Mouse (Mus musculus): ENCODE measurements around the gene Vmn2r85. TPM values are rescaled to one million over a fixed set of nuclear protein-coding genes. Genes with fewer than 3 reads are reported as not detected.
"Not testable (repeated sequence)": the region's sequence is repeated elsewhere in the genome, so short reads cannot be mapped to it uniquely, and the experiment has no call there.

Vmn2r85 gene
- polyA plus RNA-seq, 1 experiment from 2014 or later, result not detected

GRCm38 (mm10) chr10:130420401-130420800, 9.1 kb downstream of the Vmn2r85 start:
- DNase-seq (ENCODE audit: low spot score) (no peak), ATAC-seq (ENCODE audit: low FRiP score, low TSS enrichment) (no peak)
- no peaks in the 10 kb centered on the region for H3K4me1 ChIP-seq (replicated peaks; ENCODE audit: control insufficient read depth, insufficient read depth)
- 69% methylated on average over 3 of the region's 3 CpGs for WGBS
- H3K27me3 ChIP-seq (ENCODE audit: control insufficient read depth, insufficient read depth, low read length), result no peaks in the 10 kb centered on the region
- H3K36me3 ChIP-seq (ENCODE audit: control insufficient read depth, insufficient read depth, low read length), result no peaks in the 10 kb centered on the region
- no peak overlapping the region for H3K9ac ChIP-seq (ENCODE audit: low read length)
- H3K4me3 ChIP-seq (ENCODE audit: low read depth, low read length), result no peak overlapping the region
- H3K4me2 ChIP-seq (replicated peaks; ENCODE audit: low read depth), result no peak overlapping the region
- no peaks in the 10 kb centered on the region for H3K9me3 ChIP-seq (ENCODE audit: control insufficient read depth, low read length)
- TF ChIP-seq EP300 (optimal IDR thresholded peaks at IDR 0.05) (no peak), CTCF (IDR thresholded peaks at IDR 0.05; ENCODE audit: low read depth) (no peak)
- H3K27ac ChIP-seq (replicated peaks), result no peak overlapping the region

DNA sequence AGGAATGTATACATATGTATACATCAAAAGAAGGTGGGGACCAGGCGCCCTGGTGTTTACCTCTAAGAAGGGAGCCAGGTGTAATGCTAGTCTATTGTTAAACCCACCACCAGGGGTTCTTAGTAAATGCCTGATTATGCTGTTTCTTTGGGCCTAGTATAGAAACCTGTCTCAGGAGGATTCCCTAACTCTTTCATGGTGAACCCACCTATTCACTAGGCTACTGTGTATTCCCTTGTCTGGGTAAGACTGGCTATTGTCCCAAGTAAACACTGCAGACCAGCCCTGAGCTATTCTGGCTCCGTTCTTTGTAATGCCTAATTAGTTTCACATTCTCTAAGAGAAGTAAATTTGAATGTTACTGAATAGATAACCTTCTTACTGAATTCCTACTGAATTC, 9.5 kb downstream of the Vmn2r85 start:
- H3K27me3 ChIP-seq (ENCODE audit: control insufficient read depth, insufficient read depth, low read length); H3K9me3 ChIP-seq (ENCODE audit: control insufficient read depth, low read length); H3K36me3 ChIP-seq (ENCODE audit: control insufficient read depth, insufficient read depth, low read length); ATAC-seq (ENCODE audit: low FRiP score, low TSS enrichment); H3K9ac ChIP-seq (ENCODE audit: low read length); H3K4me2 ChIP-seq (replicated peaks; ENCODE audit: low read depth); H3K4me3 ChIP-seq (ENCODE audit: low read depth, low read length); H3K4me1 ChIP-seq (replicated peaks; ENCODE audit: control insufficient read depth, insufficient read depth); H3K27ac ChIP-seq (replicated peaks); DNase-seq (ENCODE audit: low spot score): not testable (repeated sequence)
- WGBS, result 45% methylated on average over 2 of the region's 2 CpGs

DNA sequence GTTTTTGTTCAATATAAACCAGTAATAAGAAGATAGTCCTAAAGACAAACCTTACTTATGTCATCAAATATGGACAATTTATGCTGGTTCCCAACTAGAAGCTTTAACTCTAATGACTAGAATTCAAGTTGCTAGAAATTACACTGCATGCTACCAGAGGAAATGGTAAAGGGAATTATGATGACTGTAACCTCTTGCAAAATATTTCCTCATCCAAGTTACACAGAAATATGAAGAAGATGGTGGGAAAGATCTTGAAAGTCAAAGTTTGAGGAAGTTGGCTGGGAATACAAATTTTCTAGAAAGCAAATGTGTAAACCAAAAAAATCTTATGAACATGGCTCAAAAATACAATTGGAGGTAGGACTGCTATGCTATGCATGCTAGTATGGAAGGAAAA, 13.2 kb downstream of the Vmn2r85 start:
- not testable (repeated sequence) for H3K27ac ChIP-seq (replicated peaks); H3K4me2 ChIP-seq (replicated peaks; ENCODE audit: low read depth); H3K4me1 ChIP-seq (replicated peaks; ENCODE audit: control insufficient read depth, insufficient read depth); ATAC-seq (ENCODE audit: low FRiP score, low TSS enrichment); H3K4me3 ChIP-seq (ENCODE audit: low read depth, low read length); H3K27me3 ChIP-seq (ENCODE audit: control insufficient read depth, insufficient read depth, low read length); H3K9me3 ChIP-seq (ENCODE audit: control insufficient read depth, low read length); H3K9ac ChIP-seq (ENCODE audit: low read length); H3K36me3 ChIP-seq (ENCODE audit: control insufficient read depth, insufficient read depth, low read length); DNase-seq (ENCODE audit: low spot score)

DNA sequence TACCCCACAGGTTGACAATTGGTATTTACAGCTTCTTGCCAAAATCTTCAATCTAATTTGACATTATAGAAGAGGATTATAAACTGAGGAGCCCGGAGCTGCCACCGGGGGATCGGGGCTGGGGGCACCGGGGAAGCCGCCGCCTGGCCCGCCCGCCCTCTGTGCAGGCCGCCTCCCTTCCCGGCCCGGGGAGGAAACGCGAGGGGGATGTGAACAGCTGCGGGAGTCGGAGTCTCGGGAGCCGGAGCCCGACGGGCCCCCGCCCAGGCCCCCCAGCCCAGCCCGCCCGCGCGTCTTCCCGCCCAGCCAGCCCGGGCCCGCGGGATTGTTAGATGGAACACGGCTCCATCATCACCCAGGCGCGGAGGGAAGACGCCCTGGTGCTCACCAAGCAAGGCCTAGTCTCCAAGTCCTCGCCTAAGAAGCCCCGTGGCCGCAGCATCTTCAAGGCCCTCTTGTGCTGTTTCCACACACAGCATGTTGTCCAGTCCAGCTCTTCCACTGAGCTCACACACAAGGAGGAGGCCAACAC, 17.3 kb downstream of the Vmn2r85 start:
- H3K36me3 ChIP-seq (ENCODE audit: control insufficient read depth, insufficient read depth, low read length); H3K27ac ChIP-seq (replicated peaks); H3K9ac ChIP-seq (ENCODE audit: low read length); H3K27me3 ChIP-seq (ENCODE audit: control insufficient read depth, insufficient read depth, low read length); H3K4me3 ChIP-seq (ENCODE audit: low read depth, low read length); H3K4me1 ChIP-seq (replicated peaks; ENCODE audit: control insufficient read depth, insufficient read depth); H3K9me3 ChIP-seq (ENCODE audit: control insufficient read depth, low read length); H3K4me2 ChIP-seq (replicated peaks; ENCODE audit: low read depth); DNase-seq (ENCODE audit: low spot score): not testable (repeated sequence)
- ATAC-seq (ENCODE audit: low FRiP score, low TSS enrichment), result peak; percentile 56; the same call in 1 of the 2 replicates
- WGBS, result 58% methylated on average over 11 of the region's 35 CpGs

- Histone ChIP-seq H3K9ac (ENCODE audit: low read length) (no peak within 1 kb of the TSS), H3K27me3 (ENCODE audit: control insufficient read depth, insufficient read depth, low read length) (no peaks in the 10 kb centered on the region), H3K4me1 (replicated peaks; ENCODE audit: control insufficient read depth, insufficient read depth) (no peaks in the 10 kb centered on the region), H3K36me3 (ENCODE audit: control insufficient read depth, insufficient read depth, low read length) (no peaks in the 10 kb centered on the region), H3K4me2 (replicated peaks; ENCODE audit: low read depth) (no peak within 1 kb of the TSS), H3K9me3 (ENCODE audit: control insufficient read depth, low read length) (no peaks in the 10 kb centered on the region), H3K4me3 (ENCODE audit: low read depth, low read length) (no peak within 1 kb of the TSS), H3K27ac (replicated peaks) (no peak within 1 kb of the TSS)
- DNase-seq (ENCODE audit: low spot score) (no peak), ATAC-seq (ENCODE audit: low FRiP score, low TSS enrichment) (no peak)
- TF ChIP-seq CTCF (IDR thresholded peaks at IDR 0.05; ENCODE audit: low read depth), result no peak
- no peak for TF ChIP-seq EP300 (optimal IDR thresholded peaks at IDR 0.05)
Measured at GRCm38 (mm10) chr10:130394232-130394631, 35.3 kb downstream of the Vmn2r85 start, which contains the start of gene Vmn2r84. TSS of gene Vmn2r84 (minus strand) at chr10:130394332.

GRCm38 (mm10) chr10:130375145-130375544, 54.4 kb downstream of the Vmn2r85 start:
- Histone ChIP-seq H3K4me3 (ENCODE audit: low read depth, low read length) (no peak overlapping the region), H3K4me2 (replicated peaks; ENCODE audit: low read depth) (no peak overlapping the region), H3K36me3 (ENCODE audit: control insufficient read depth, insufficient read depth, low read length) (no peaks in the 10 kb centered on the region), H3K9ac (ENCODE audit: low read length) (no peak overlapping the region), H3K9me3 (ENCODE audit: control insufficient read depth, low read length) (no peaks in the 10 kb centered on the region), H3K27me3 (ENCODE audit: control insufficient read depth, insufficient read depth, low read length) (no peaks in the 10 kb centered on the region), H3K4me1 (replicated peaks; ENCODE audit: control insufficient read depth, insufficient read depth) (no peaks in the 10 kb centered on the region), H3K27ac (replicated peaks) (no peak overlapping the region)
- WGBS, result 88% methylated on average over 2 of the region's 2 CpGs
- no peak for ATAC-seq (ENCODE audit: low FRiP score, low TSS enrichment)
- no peak for DNase-seq (ENCODE audit: low spot score)
- TF ChIP-seq CTCF (IDR thresholded peaks at IDR 0.05; ENCODE audit: low read depth) (no peak), EP300 (optimal IDR thresholded peaks at IDR 0.05) (no peak)
